Mouse (Mus musculus): ENCODE results near the gene Tcf7l2. TPM values are rescaled to one million over a fixed set of nuclear protein-coding genes. Genes with fewer than 3 reads are reported as not detected.

Tcf7l2 gene
- 36.6 and 45.6 TPM in 2 replicates for polyA plus RNA-seq (2015; fragmentation: Nextera tagmentation; extraction: Ambion mirVana)

GRCm38 (mm10) chr19:55741439-55741928 is at the start of gene Tcf7l2:
Gene Tcf7l2 (plus strand): TSS chr19:55741820.
- Histone ChIP-seq H3K9ac (ENCODE audit: low read length) (peak within 1 kb of the TSS; percentile 92), H3K27ac (ENCODE audit: low read length) (peak within 1 kb of the TSS; percentile 96), H3K9me3 (replicated peaks; ENCODE audit: control insufficient read depth, low read length) (no peaks in the 10 kb centered on the region), H3K4me3 (ENCODE audit: low read length) (peak within 1 kb of the TSS; percentile 77), H3K36me3 (ENCODE audit: control insufficient read depth, insufficient read depth) (no peaks in the 10 kb centered on the region), H3K4me1 (ENCODE audit: control insufficient read depth, insufficient read depth, low read length) (peaks cover 13% of the 10 kb centered on the region), H3K4me2 (ENCODE audit: low read depth, low read length) (peak within 1 kb of the TSS; percentile 84), H3K27me3 (ENCODE audit: control insufficient read depth, insufficient read depth, low read length) (no peaks in the 10 kb centered on the region)
- ATAC-seq (replicated peaks; ENCODE audit: extremely low read depth, insufficient read depth, low FRiP score) = peak; percentile 88
- whole genome bisulfite sequencing = 1% methylated on average over 27 of the region's 42 CpGs

DNA sequence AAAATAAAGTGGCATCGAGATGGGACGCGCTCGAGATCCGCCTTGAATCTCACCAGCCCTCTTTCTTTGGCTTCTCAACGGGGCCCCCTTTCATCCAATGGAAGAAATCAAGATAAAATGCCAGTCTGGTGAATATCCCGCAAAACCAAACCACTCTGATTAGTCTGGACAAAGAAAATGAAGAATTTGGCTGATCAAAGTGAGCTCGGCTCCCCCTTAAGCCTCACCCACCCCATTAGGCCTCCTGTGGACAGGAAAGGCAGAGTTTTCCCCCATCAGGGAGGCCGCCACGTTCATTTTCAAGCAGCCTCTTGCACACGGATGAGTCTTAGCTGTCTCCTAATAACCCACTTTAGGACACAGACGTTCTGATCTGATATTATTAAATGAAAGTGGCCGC is 47.0 kb upstream of the Tcf7l2 start:
- Histone ChIP-seq H3K27me3 (ENCODE audit: control insufficient read depth, insufficient read depth, low read length) (0 out of 2 replicates have a peak, but pooled peaks cover 2% of the 10 kb centered on the region), H3K9ac (ENCODE audit: low read length) (no peak overlapping the region), H3K9me3 (replicated peaks; ENCODE audit: control insufficient read depth, low read length) (no peaks in the 10 kb centered on the region), H3K4me3 (ENCODE audit: low read length) (no peak overlapping the region), H3K27ac (ENCODE audit: low read length) (no peak overlapping the region), H3K36me3 (ENCODE audit: control insufficient read depth, insufficient read depth) (no peaks in the 10 kb centered on the region), H3K4me1 (ENCODE audit: control insufficient read depth, insufficient read depth, low read length) (no peaks in the 10 kb centered on the region), H3K4me2 (ENCODE audit: low read depth, low read length) (no peak overlapping the region)
- 56% methylated on average over 13 of the region's 13 CpGs for WGBS
- no peak for ATAC-seq (replicated peaks; ENCODE audit: extremely low read depth, insufficient read depth, low FRiP score)

GRCm38 (mm10) chr19:55695418-55695817 is 46.2 kb upstream of the Tcf7l2 start:
- Histone ChIP-seq H3K9ac (ENCODE audit: low read length) (no peak overlapping the region), H3K36me3 (ENCODE audit: control insufficient read depth, insufficient read depth) (no peaks in the 10 kb centered on the region), H3K27ac (ENCODE audit: low read length) (no peak overlapping the region), H3K4me1 (ENCODE audit: control insufficient read depth, insufficient read depth, low read length) (peaks cover 8% of the 10 kb centered on the region), H3K9me3 (replicated peaks; ENCODE audit: control insufficient read depth, low read length) (no peaks in the 10 kb centered on the region), H3K27me3 (ENCODE audit: control insufficient read depth, insufficient read depth, low read length) (0 out of 2 replicates have a peak, but pooled peaks cover 2% of the 10 kb centered on the region), H3K4me3 (ENCODE audit: low read length) (no peak overlapping the region), H3K4me2 (ENCODE audit: low read depth, low read length) (peak overlapping the region; percentile 10; the same call in 1 of the 2 replicates)
- WGBS = 36% methylated on average over 10 of the region's 10 CpGs
- no peak for ATAC-seq (replicated peaks; ENCODE audit: extremely low read depth, insufficient read depth, low FRiP score)

GRCm38 (mm10) chr19:55698892-55699291 is 42.7 kb upstream of the Tcf7l2 start:
- Histone ChIP-seq H3K4me1 (ENCODE audit: control insufficient read depth, insufficient read depth, low read length) (peaks cover 17% of the 10 kb centered on the region), H3K9ac (ENCODE audit: low read length) (no peak overlapping the region), H3K4me3 (ENCODE audit: low read length) (no peak overlapping the region), H3K9me3 (replicated peaks; ENCODE audit: control insufficient read depth, low read length) (no peaks in the 10 kb centered on the region), H3K4me2 (ENCODE audit: low read depth, low read length) (no peak overlapping the region), H3K27ac (ENCODE audit: low read length) (no peak overlapping the region), H3K27me3 (ENCODE audit: control insufficient read depth, insufficient read depth, low read length) (0 out of 2 replicates have a peak, but pooled peaks cover 2% of the 10 kb centered on the region), H3K36me3 (ENCODE audit: control insufficient read depth, insufficient read depth) (no peaks in the 10 kb centered on the region)
- no peak for ATAC-seq (replicated peaks; ENCODE audit: extremely low read depth, insufficient read depth, low FRiP score)
- 41% methylated on average over 5 of the region's 5 CpGs for WGBS

DNA sequence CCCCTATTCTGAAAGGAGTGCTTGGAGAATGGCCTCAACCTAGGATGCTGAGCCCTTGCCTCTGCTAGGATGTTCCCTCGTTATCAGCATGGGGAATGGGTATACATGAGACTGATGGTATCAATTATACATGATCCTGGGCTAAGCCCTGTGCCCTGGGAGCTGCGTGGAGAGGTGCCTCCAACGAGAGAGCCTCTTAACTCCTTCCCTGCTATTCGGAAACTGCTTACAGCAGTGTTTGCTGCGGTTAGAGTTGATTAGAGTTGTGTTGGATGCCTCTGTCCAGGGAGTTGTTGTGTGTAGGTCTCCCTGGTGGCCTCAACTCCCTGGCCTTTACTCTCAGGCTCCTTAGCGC is 41.4 kb upstream of the Tcf7l2 start:
- Histone ChIP-seq H3K27me3 (ENCODE audit: control insufficient read depth, insufficient read depth, low read length) (no peaks in the 10 kb centered on the region), H3K9ac (ENCODE audit: low read length) (peak overlapping the region; percentile 18; the same call in 1 of the 2 replicates), H3K36me3 (ENCODE audit: control insufficient read depth, insufficient read depth) (no peaks in the 10 kb centered on the region), H3K4me2 (ENCODE audit: low read depth, low read length) (peak overlapping the region; percentile 50), H3K27ac (ENCODE audit: low read length) (no peak overlapping the region), H3K9me3 (replicated peaks; ENCODE audit: control insufficient read depth, low read length) (no peaks in the 10 kb centered on the region), H3K4me1 (ENCODE audit: control insufficient read depth, insufficient read depth, low read length) (peaks cover 17% of the 10 kb centered on the region), H3K4me3 (ENCODE audit: low read length) (no peak overlapping the region)
- no peak for ATAC-seq (replicated peaks; ENCODE audit: extremely low read depth, insufficient read depth, low FRiP score)
- 15% methylated on average over 6 of the region's 6 CpGs for WGBS

GRCm38 (mm10) chr19:55700569-55701282 is 40.9 kb upstream of the Tcf7l2 start:
- Histone ChIP-seq H3K27me3 (ENCODE audit: control insufficient read depth, insufficient read depth, low read length) (no peaks in the 10 kb centered on the region), H3K4me1 (ENCODE audit: control insufficient read depth, insufficient read depth, low read length) (peaks cover 17% of the 10 kb centered on the region), H3K9me3 (replicated peaks; ENCODE audit: control insufficient read depth, low read length) (no peaks in the 10 kb centered on the region), H3K36me3 (ENCODE audit: control insufficient read depth, insufficient read depth) (no peaks in the 10 kb centered on the region), H3K4me2 (ENCODE audit: low read depth, low read length) (peak overlapping the region; percentile 50), H3K4me3 (ENCODE audit: low read length) (no peak overlapping the region), H3K27ac (ENCODE audit: low read length) (0 out of 2 replicates have a peak overlapping the region, but pooled peaks have one; percentile 5), H3K9ac (ENCODE audit: low read length) (peak overlapping the region; percentile 18; the same call in 1 of the 2 replicates)
- peak; percentile 69 for ATAC-seq (replicated peaks; ENCODE audit: extremely low read depth, insufficient read depth, low FRiP score)
- WGBS = 23% methylated on average over 11 of the region's 11 CpGs

DNA sequence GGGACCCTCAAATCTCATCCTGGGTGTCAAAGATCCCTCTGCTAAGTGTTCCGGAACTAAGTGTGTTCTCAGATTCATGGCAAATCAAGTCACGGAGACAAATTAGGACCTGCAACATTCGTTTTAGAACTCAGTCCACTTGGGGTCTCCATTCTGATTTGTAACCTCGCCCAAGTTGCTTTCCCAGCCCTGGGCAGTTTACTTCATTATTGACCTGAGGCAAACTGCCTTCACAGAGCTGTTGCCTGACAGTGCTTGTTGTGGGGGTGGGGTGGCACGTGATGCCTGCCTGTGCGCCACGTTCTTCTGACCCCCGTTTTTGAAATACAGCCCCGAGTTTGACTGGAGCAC is 40.4 kb upstream of the Tcf7l2 start:
- no peak for ATAC-seq (replicated peaks; ENCODE audit: extremely low read depth, insufficient read depth, low FRiP score)
- no peak overlapping the region for H3K4me2 ChIP-seq (ENCODE audit: low read depth, low read length)
- no peaks in the 10 kb centered on the region for H3K9me3 ChIP-seq (replicated peaks; ENCODE audit: control insufficient read depth, low read length)
- H3K9ac ChIP-seq (ENCODE audit: low read length) = no peak overlapping the region
- H3K4me1 ChIP-seq (ENCODE audit: control insufficient read depth, insufficient read depth, low read length) = peaks cover 17% of the 10 kb centered on the region
- no peak overlapping the region for H3K27ac ChIP-seq (ENCODE audit: low read length)
- WGBS = 71% methylated on average over 9 of the region's 9 CpGs
- no peaks in the 10 kb centered on the region for H3K36me3 ChIP-seq (ENCODE audit: control insufficient read depth, insufficient read depth)
- H3K4me3 ChIP-seq (ENCODE audit: low read length) = no peak overlapping the region
- no peaks in the 10 kb centered on the region for H3K27me3 ChIP-seq (ENCODE audit: control insufficient read depth, insufficient read depth, low read length)

DNA sequence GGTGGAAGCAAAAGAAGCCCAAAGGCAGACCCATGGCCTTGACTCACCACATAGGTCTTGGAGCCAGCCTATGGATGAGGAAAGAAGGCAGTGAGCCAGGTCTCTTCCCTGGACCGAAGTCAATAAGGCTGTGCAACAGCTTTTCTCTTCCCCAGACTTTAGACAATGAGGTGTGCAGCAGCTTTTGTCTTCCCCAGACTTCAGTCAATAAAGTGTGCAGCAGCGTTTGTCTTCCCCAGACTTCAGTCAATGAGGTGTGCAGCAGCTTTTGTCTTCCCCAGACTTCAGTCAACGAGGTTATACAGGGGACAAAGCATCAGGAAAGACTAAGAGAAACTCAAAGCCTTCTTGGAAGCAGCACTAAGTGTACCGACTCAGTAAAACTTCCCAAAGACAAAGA is 39.5 kb upstream of the Tcf7l2 start:
- Histone ChIP-seq H3K4me1 (ENCODE audit: control insufficient read depth, insufficient read depth, low read length) (peaks cover 17% of the 10 kb centered on the region), H3K4me2 (ENCODE audit: low read depth, low read length) (no peak overlapping the region), H3K27ac (ENCODE audit: low read length) (no peak overlapping the region), H3K4me3 (ENCODE audit: low read length) (no peak overlapping the region), H3K27me3 (ENCODE audit: control insufficient read depth, insufficient read depth, low read length) (no peaks in the 10 kb centered on the region), H3K36me3 (ENCODE audit: control insufficient read depth, insufficient read depth) (no peaks in the 10 kb centered on the region), H3K9me3 (replicated peaks; ENCODE audit: control insufficient read depth, low read length) (no peaks in the 10 kb centered on the region), H3K9ac (ENCODE audit: low read length) (no peak overlapping the region)
- ATAC-seq (replicated peaks; ENCODE audit: extremely low read depth, insufficient read depth, low FRiP score) = no peak
- 86% methylated on average over 4 of the region's 4 CpGs for WGBS

DNA sequence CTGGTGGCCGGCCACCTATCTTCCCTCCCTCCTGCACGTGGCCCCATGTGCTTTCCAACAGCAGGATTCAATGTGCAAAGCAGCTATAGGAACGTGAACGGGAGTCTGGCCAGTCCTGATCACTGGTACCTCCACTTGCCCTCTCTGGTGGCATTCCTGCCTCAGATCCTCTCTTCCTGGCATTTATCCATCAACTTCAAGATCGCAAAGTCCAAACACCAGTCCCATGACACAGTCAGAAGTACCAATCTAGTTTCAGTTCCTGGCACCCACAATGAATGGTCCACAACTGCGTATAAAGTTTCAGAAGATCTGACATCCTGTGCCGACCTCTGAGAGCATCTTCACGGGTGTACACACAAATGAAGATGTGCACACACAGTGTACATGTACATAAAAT is 38.9 kb upstream of the Tcf7l2 start:
- Histone ChIP-seq H3K9ac (ENCODE audit: low read length) (no peak overlapping the region), H3K27ac (ENCODE audit: low read length) (no peak overlapping the region), H3K27me3 (ENCODE audit: control insufficient read depth, insufficient read depth, low read length) (no peaks in the 10 kb centered on the region), H3K4me1 (ENCODE audit: control insufficient read depth, insufficient read depth, low read length) (peaks cover 17% of the 10 kb centered on the region), H3K36me3 (ENCODE audit: control insufficient read depth, insufficient read depth) (no peaks in the 10 kb centered on the region), H3K9me3 (replicated peaks; ENCODE audit: control insufficient read depth, low read length) (no peaks in the 10 kb centered on the region), H3K4me2 (ENCODE audit: low read depth, low read length) (no peak overlapping the region), H3K4me3 (ENCODE audit: low read length) (no peak overlapping the region)
- 86% methylated on average over 8 of the region's 8 CpGs for WGBS
- no peak for ATAC-seq (replicated peaks; ENCODE audit: extremely low read depth, insufficient read depth, low FRiP score)

Data from heart, embryonic 16.5 days (tissue).